Mouse (Mus musculus): Measurements from ENCODE around the gene Thap12.

- TF ChIP-seq POLR2A (IDR thresholded peaks at IDR 0.05; ENCODE audit: insufficient read length, low read depth) (no peak), CEBPB (IDR thresholded peaks at IDR 0.05; ENCODE audit: insufficient read depth, poor library complexity, severe bottlenecking) (no peak), MYOD1 (IDR thresholded peaks at IDR 0.05; ENCODE audit: control insufficient read depth in 1 of 3, insufficient read length in 2 of 3, low read depth in 2 of 3) (no peak)
Measured at GRCm38 (mm10) chr7:98720731-98721130, 17.8 kb downstream of the Thap12 start.
